Mouse (Mus musculus) C2C12 (cell line): ENCODE data around the gene Cytl1. TPM values are rescaled to one million over a fixed set of nuclear protein-coding genes. Genes with fewer than 3 reads are reported as not detected.

Source experiments
- H3K27me3 ChIP-seq: one replicate; pipeline ENCODE4 v1.6.1; 2011; ENCODE audit not compliant: control insufficient read depth, insufficient read depth, insufficient read length
- H3K36me3 ChIP-seq: one replicate; pipeline ENCODE4 v1.6.1; 2011; ENCODE audit not compliant: control insufficient read depth, insufficient read depth
- H3K4me3 ChIP-seq: one replicate; pipeline ENCODE4 v1.5.1; 2011; ENCODE audit warnings: mild to moderate bottlenecking, control low read depth; ENCODE audit not compliant: poor library complexity, insufficient read depth, severe bottlenecking
- H3K79me2 ChIP-seq: one replicate; pipeline ENCODE4 v1.6.1; 2011; ENCODE audit not compliant: control insufficient read depth, insufficient read depth
- H3K79me3 ChIP-seq: one replicate; pipeline ENCODE4 v1.6.1; 2011; ENCODE audit warnings: low read depth, control low read depth
- H3ac ChIP-seq: one replicate; pipeline ENCODE3; 2011; ENCODE audit warnings: low read depth; ENCODE audit not compliant: control insufficient read depth, insufficient read length
- CEBPB ChIP-seq: IDR thresholded peaks from one replicate; pipeline ENCODE4 v1.6.1; 2011; ENCODE audit warnings: low read depth, mild to moderate bottlenecking, control low read depth, moderate library complexity
- CTCF ChIP-seq: IDR thresholded peaks from one replicate; pipeline ENCODE4 v1.5.1; 2011; ENCODE audit not compliant: control insufficient read depth, insufficient read depth, insufficient read length
- FOSL1 ChIP-seq: IDR thresholded peaks from one replicate; pipeline ENCODE4 v1.8.0; 2011; ENCODE audit warnings: mild to moderate bottlenecking, low read length; ENCODE audit not compliant: poor library complexity, insufficient read depth, severe bottlenecking
- MAX ChIP-seq: IDR thresholded peaks from one replicate; pipeline ENCODE4 v1.6.1; 2011; ENCODE audit warnings: mild to moderate bottlenecking, control low read depth
- MYOD1 ChIP-seq: IDR thresholded peaks from one replicate; pipeline ENCODE4 v1.6.1; 2011; ENCODE audit warnings: low read depth; ENCODE audit not compliant: control insufficient read depth, insufficient read length
- MYOG ChIP-seq: IDR thresholded peaks from one replicate; pipeline ENCODE4 v1.6.1; 2011; ENCODE audit not compliant: control insufficient read depth, insufficient read length; ENCODE audit errors: extremely low read depth
- USF1 ChIP-seq: IDR thresholded peaks from one replicate; pipeline ENCODE4 v1.6.1; 2011; ENCODE audit warnings: low read depth, mild to moderate bottlenecking, control low read depth, moderate library complexity
- polyA plus RNA-seq: library from polyadenylated mRNA; unstranded; fragments of >200 nt; fragmentation: generic; extraction: Trizol; gene quantifications from one replicate; pipeline ENCODE4 v1.2.1, GENCODE M21; 2012; ENCODE audit warnings: missing spikeins

The Cytl1 gene
- polyA plus RNA-seq, 1 experiment, result not detected

DNA sequence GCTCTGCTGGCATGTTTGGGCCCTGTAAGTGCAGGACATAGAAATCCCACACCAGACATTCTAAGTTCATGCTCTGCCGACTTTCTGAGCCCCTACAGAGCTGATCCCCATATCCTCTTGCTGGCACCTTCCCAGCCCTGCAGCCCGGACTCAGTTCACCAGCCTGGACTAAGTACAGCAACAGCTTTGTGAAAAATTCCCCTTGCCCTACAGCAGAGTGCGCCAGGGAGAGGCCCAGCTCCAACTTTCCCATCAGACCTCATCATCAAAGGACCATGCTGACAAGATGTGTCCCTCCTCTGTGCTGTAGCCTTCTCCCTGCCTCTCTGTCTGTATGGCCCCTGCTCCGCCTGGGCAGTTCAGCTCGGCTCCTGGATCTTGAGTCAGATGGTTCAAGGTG lies 40.4 kb downstream of the Cytl1 start:
- Histone ChIP-seq H3K79me2 (no peaks in the 10 kb centered on the region), H3K4me3 (no peak overlapping the region), H3K36me3 (no peaks in the 10 kb centered on the region), H3K27me3 (peaks cover 14% of the 10 kb centered on the region), H3K79me3 (no peaks in the 10 kb centered on the region), H3ac (no peak overlapping the region)
- no peak for TF ChIP-seq MAX
- TF ChIP-seq CEBPB, result no peak
- no peak for TF ChIP-seq MYOD1
- no peak for TF ChIP-seq USF1
- TF ChIP-seq CTCF, result no peak
- TF ChIP-seq MYOG, result no peak
- TF ChIP-seq FOSL1, result no peak

DNA sequence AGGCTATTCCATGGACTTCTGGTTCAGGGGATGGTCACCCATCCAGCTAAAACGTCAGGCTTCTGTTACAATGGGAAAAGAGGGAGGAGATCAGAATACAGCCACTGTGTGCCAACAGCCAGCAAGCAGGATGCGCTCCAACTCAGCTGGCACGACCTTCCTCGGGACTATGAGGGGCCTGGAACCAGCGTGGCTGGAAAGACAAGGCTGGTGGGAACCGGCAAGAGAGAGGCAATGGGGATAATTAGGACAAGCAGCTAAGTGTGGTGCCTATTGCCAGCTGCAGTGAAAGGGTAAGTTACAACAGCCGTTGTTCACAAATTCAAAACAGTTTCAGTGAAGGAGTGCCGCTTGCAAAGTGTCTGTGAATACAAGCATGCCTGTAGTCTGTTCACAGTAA lies 48.0 kb downstream of the Cytl1 start:
- Histone ChIP-seq H3K36me3 (no peaks in the 10 kb centered on the region), H3K79me2 (no peaks in the 10 kb centered on the region), H3K27me3 (peaks cover 45% of the 10 kb centered on the region), H3K4me3 (no peak overlapping the region), H3ac (no peak overlapping the region), H3K79me3 (no peaks in the 10 kb centered on the region)
- TF ChIP-seq MYOD1 (no peak), FOSL1 (no peak), USF1 (no peak), CEBPB (no peak), CTCF (no peak)

DNA sequence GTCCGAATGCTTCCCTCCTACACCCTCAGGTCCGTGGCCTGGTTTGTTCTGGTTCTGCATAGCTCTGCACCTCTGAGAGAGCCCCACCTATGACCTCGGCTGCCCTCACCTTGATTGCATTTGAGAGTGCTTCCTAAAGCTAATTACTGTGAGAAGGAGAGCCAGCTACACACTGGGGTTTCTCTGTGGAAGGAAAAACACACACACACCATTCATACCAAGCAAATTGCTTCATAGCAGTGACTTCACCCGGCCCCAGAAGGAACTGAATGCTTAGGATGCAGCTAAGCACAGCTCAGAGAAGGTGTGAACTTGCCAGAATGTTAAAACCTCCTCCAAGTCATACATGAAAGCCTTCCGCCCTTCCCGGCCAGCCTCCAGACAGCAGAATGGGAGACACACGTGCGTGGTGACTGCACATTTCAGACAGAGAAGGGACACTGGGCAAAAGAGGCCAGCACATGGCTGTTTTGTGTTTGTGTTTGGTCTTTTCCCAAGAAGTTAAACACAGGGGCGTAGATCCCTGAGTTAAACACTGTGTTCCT lies 49.6 kb downstream of the Cytl1 start:
- Histone ChIP-seq H3ac (no peak overlapping the region), H3K27me3 (peaks cover 45% of the 10 kb centered on the region), H3K79me3 (no peaks in the 10 kb centered on the region), H3K4me3 (no peak overlapping the region), H3K36me3 (no peaks in the 10 kb centered on the region), H3K79me2 (no peaks in the 10 kb centered on the region)
- TF ChIP-seq MYOG (no peak), CEBPB (no peak)

Other genes starting within 250 kb of the Cytl1 start
- not detected for gene Stk32b, start 18.3 kb upstream of the Cytl1 start, polyA plus RNA-seq
- 7.0 TPM for gene Msx1, start 89.1 kb downstream of the Cytl1 start, polyA plus RNA-seq